Mouse (Mus musculus) intestine, embryonic 15.5 days (tissue): Measurements from ENCODE around the gene Pkig. TPM values are rescaled to one million over a fixed set of nuclear protein-coding genes. Genes with fewer than 3 reads are reported as not detected.
"Not testable (repeated sequence)": the region's sequence is repeated elsewhere in the genome, so short reads cannot be mapped to it uniquely, and the experiment has no call there.

Experiments used
- ATAC-seq: fragments of 200-750 bp; cut with Nextera tagmentation; 2 replicates; pipeline ENCODE4 v1.8.0; 2017; ENCODE audit warnings: moderate TSS enrichment, moderate library complexity
- H3K27ac ChIP-seq: fragments of 300-500 bp; sonication (generic); 2 replicates; pipeline ENCODE4 v1.5.1; 2015; ENCODE audit warnings: mild to moderate bottlenecking, inconsistent platforms
- H3K27me3 ChIP-seq: fragments of 300-500 bp; sonication (generic); replicated peaks from 2 replicates; pipeline ENCODE4 v1.6.1; 2015; ENCODE audit warnings: inconsistent platforms
- H3K36me3 ChIP-seq: fragments of 300-500 bp; sonication (generic); 2 replicates; pipeline ENCODE4 v1.6.1; 2015; ENCODE audit warnings: inconsistent platforms
- H3K4me1 ChIP-seq: fragments of 300-500 bp; sonication (generic); replicated peaks from 2 replicates; pipeline ENCODE4 v1.6.1; 2015; ENCODE audit warnings: inconsistent platforms
- H3K4me2 ChIP-seq: fragments of 300-500 bp; sonication (generic); replicated peaks from 2 replicates; pipeline ENCODE4 v1.6.1; 2015; ENCODE audit warnings: mild to moderate bottlenecking, inconsistent platforms
- H3K4me3 ChIP-seq: fragments of 300-500 bp; sonication (generic); replicated peaks from 2 replicates; pipeline ENCODE4 v1.5.1; 2015; ENCODE audit warnings: inconsistent platforms
- H3K9ac ChIP-seq: fragments of 300-500 bp; sonication (generic); 2 replicates; pipeline ENCODE4 v1.6.1; 2015; ENCODE audit warnings: inconsistent platforms
- H3K9me3 ChIP-seq: fragments of 300-500 bp; sonication (generic); 2 replicates; pipeline ENCODE4 v1.6.1; 2016; ENCODE audit warnings: inconsistent platforms
- WGBS: fragments of 180-500 bp; shearing (Covaris S2); methylation state at CpG from one replicate; pipeline ENCODE4 v1.1.7; 2015; 5-methylcytosine and 5-hydroxymethylcytosine counted together
- polyA plus RNA-seq: library from polyadenylated mRNA; unstranded; fragments of >200 nt; fragmentation: Nextera tagmentation; extraction: Ambion mirVana; gene quantifications from 2 replicates; pipeline ENCODE4 v1.2.1, GENCODE M21; 2015

Gene Pkig
- polyA plus RNA-seq, 1 experiment from 2014 or later = 122 TPM

GRCm38 (mm10) chr2:163621401-163621800 is 36.8 kb upstream of the Pkig start:
- not testable (repeated sequence) for H3K4me1 ChIP-seq, ATAC-seq, H3K9me3 ChIP-seq, H3K4me2 ChIP-seq, H3K27me3 ChIP-seq, H3K4me3 ChIP-seq, H3K27ac ChIP-seq, H3K9ac ChIP-seq
- WGBS = 89% methylated on average over 3 of the region's 3 CpGs
- H3K36me3 ChIP-seq = peaks cover 17% of the 10 kb centered on the region; the same call in 1 of the 2 replicates

- Histone ChIP-seq H3K9ac (no peak overlapping the region), H3K4me2 (no peak overlapping the region), H3K4me1 (no peaks in the 10 kb centered on the region), H3K9me3 (no peaks in the 10 kb centered on the region), H3K27ac (no peak overlapping the region), H3K36me3 (peaks cover 41% of the 10 kb centered on the region), H3K27me3 (no peaks in the 10 kb centered on the region), H3K4me3 (no peak overlapping the region)
- WGBS = 94% methylated on average over 4 of the region's 4 CpGs
- no peak for ATAC-seq
Measured at GRCm38 (mm10) chr2:163631223-163631622, 27.0 kb upstream of the Pkig start.

- H3K9ac ChIP-seq = no peak overlapping the region
- H3K4me1 ChIP-seq = no peaks in the 10 kb centered on the region
- H3K27me3 ChIP-seq = no peaks in the 10 kb centered on the region
- no peaks in the 10 kb centered on the region for H3K9me3 ChIP-seq
- ATAC-seq = no peak
- no peak overlapping the region for H3K27ac ChIP-seq
- no peak overlapping the region for H3K4me3 ChIP-seq
- H3K4me2 ChIP-seq = no peak overlapping the region
- H3K36me3 ChIP-seq = peaks cover 37% of the 10 kb centered on the region
- 92% methylated on average over 2 of the region's 2 CpGs for WGBS
Measured at GRCm38 (mm10) chr2:163631715-163632114, 26.5 kb upstream of the Pkig start.

- Histone ChIP-seq H3K36me3 (peaks cover 22% of the 10 kb centered on the region), H3K9me3 (no peaks in the 10 kb centered on the region), H3K27ac (no peak overlapping the region), H3K4me3 (no peak overlapping the region), H3K27me3 (no peaks in the 10 kb centered on the region), H3K4me2 (no peak overlapping the region), H3K4me1 (peaks cover 10% of the 10 kb centered on the region), H3K9ac (no peak overlapping the region)
- WGBS = 91% methylated on average over 2 of the region's 2 CpGs
- ATAC-seq = no peak
Measured at GRCm38 (mm10) chr2:163634211-163634610, 24.0 kb upstream of the Pkig start.

GRCm38 (mm10) chr2:163636057-163636456 is 22.1 kb upstream of the Pkig start:
- Histone ChIP-seq H3K4me2 (no peak overlapping the region), H3K27ac (no peak overlapping the region), H3K4me3 (no peak overlapping the region), H3K9me3 (no peaks in the 10 kb centered on the region), H3K27me3 (no peaks in the 10 kb centered on the region), H3K4me1 (peaks cover 13% of the 10 kb centered on the region), H3K36me3 (peaks cover 9% of the 10 kb centered on the region), H3K9ac (no peak overlapping the region)
- 92% methylated on average over 2 of the region's 2 CpGs for WGBS
- no peak for ATAC-seq

- no peak overlapping the region for H3K9ac ChIP-seq
- H3K27me3 ChIP-seq = no peaks in the 10 kb centered on the region
- no peaks in the 10 kb centered on the region for H3K9me3 ChIP-seq
- H3K4me2 ChIP-seq = peak overlapping the region; percentile 34
- peak; percentile 85 for ATAC-seq
- 18% methylated on average over 5 of the region's 5 CpGs for WGBS
- H3K27ac ChIP-seq = peak overlapping the region; percentile 49; the same call in 1 of the 2 replicates
- peaks cover 3% of the 10 kb centered on the region; the same call in 1 of the 2 replicates for H3K36me3 ChIP-seq
- no peak overlapping the region for H3K4me3 ChIP-seq
- peaks cover 26% of the 10 kb centered on the region for H3K4me1 ChIP-seq
Measured at GRCm38 (mm10) chr2:163637655-163638266, 20.4 kb upstream of the Pkig start.

- H3K9ac ChIP-seq = no peak overlapping the region
- no peak overlapping the region for H3K27ac ChIP-seq
- H3K4me3 ChIP-seq = no peak overlapping the region
- peaks cover 32% of the 10 kb centered on the region for H3K4me1 ChIP-seq
- ATAC-seq = no peak
- no peaks in the 10 kb centered on the region for H3K36me3 ChIP-seq
- H3K27me3 ChIP-seq = no peaks in the 10 kb centered on the region
- no peak overlapping the region for H3K4me2 ChIP-seq
- H3K9me3 ChIP-seq = no peaks in the 10 kb centered on the region
- 83% methylated on average over 3 of the region's 3 CpGs for WGBS
Measured at GRCm38 (mm10) chr2:163640493-163640892, 17.7 kb upstream of the Pkig start.

- Histone ChIP-seq H3K4me3 (no peak overlapping the region), H3K4me2 (0 out of 2 replicates have a peak overlapping the region, but pooled peaks have one; percentile 56), H3K36me3 (no peaks in the 10 kb centered on the region), H3K9ac (no peak overlapping the region), H3K27ac (peak overlapping the region; percentile 48; the same call in 1 of the 2 replicates), H3K9me3 (no peaks in the 10 kb centered on the region), H3K4me1 (peaks cover 32% of the 10 kb centered on the region), H3K27me3 (no peaks in the 10 kb centered on the region)
- WGBS = 46% methylated on average over 3 of the region's 3 CpGs
- ATAC-seq = no peak
Measured at GRCm38 (mm10) chr2:163641681-163642080, 16.5 kb upstream of the Pkig start.

- ATAC-seq = no peak
- H3K4me1 ChIP-seq = peaks cover 31% of the 10 kb centered on the region
- WGBS = 85% methylated on average over 30 of the region's 30 CpGs
- H3K9ac ChIP-seq = no peak overlapping the region
- no peaks in the 10 kb centered on the region for H3K9me3 ChIP-seq
- peak overlapping the region; percentile 100; the same call in 1 of the 2 replicates for H3K27ac ChIP-seq
- peak overlapping the region; percentile 95 for H3K4me3 ChIP-seq
- H3K4me2 ChIP-seq = peak overlapping the region; percentile 56
- no peaks in the 10 kb centered on the region for H3K27me3 ChIP-seq
- no peaks in the 10 kb centered on the region for H3K36me3 ChIP-seq
Measured at GRCm38 (mm10) chr2:163642685-163643575, 15.3 kb upstream of the Pkig start.

GRCm38 (mm10) chr2:163643576-163643971 is 14.6 kb upstream of the Pkig start:
- Histone ChIP-seq H3K9me3 (no peaks in the 10 kb centered on the region), H3K4me3 (peak overlapping the region; percentile 95), H3K9ac (peak overlapping the region; percentile 95), H3K27ac (peak overlapping the region; percentile 100; the same call in 1 of the 2 replicates), H3K27me3 (no peaks in the 10 kb centered on the region), H3K36me3 (no peaks in the 10 kb centered on the region), H3K4me2 (peak overlapping the region; percentile 56), H3K4me1 (peaks cover 26% of the 10 kb centered on the region)
- ATAC-seq = no peak
- WGBS = 57% methylated on average over 2 of the region's 2 CpGs

GRCm38 (mm10) chr2:163644047-163644446 is 14.1 kb upstream of the Pkig start:
- peak overlapping the region; percentile 56 for H3K4me2 ChIP-seq
- no peak for ATAC-seq
- no peaks in the 10 kb centered on the region for H3K9me3 ChIP-seq
- peaks cover 23% of the 10 kb centered on the region for H3K4me1 ChIP-seq
- H3K36me3 ChIP-seq = no peaks in the 10 kb centered on the region
- H3K27ac ChIP-seq = peak overlapping the region; percentile 100
- peak overlapping the region; percentile 95 for H3K9ac ChIP-seq
- peak overlapping the region; percentile 95 for H3K4me3 ChIP-seq
- no peaks in the 10 kb centered on the region for H3K27me3 ChIP-seq
- 4% methylated on average over 4 of the region's 4 CpGs for WGBS

- H3K4me2 ChIP-seq = peak within 1 kb of the TSS; percentile 56
- H3K9me3 ChIP-seq = no peaks in the 10 kb centered on the region
- peak within 1 kb of the TSS; percentile 95 for H3K9ac ChIP-seq
- no peaks in the 10 kb centered on the region for H3K27me3 ChIP-seq
- under 1% methylated on average over 74 of the region's 74 CpGs for WGBS
- peak within 1 kb of the TSS; percentile 100 for H3K27ac ChIP-seq
- H3K4me3 ChIP-seq = peak within 1 kb of the TSS; percentile 95
- peaks cover 20% of the 10 kb centered on the region for H3K4me1 ChIP-seq
- ATAC-seq = peak; percentile 96
- no peaks in the 10 kb centered on the region for H3K36me3 ChIP-seq
Measured at GRCm38 (mm10) chr2:163644575-163645385, 13.4 kb upstream of the Pkig start, which contains the start of gene Serinc3. Gene Serinc3, minus strand, starts transcription at chr2:163645131.
